Mouse (Mus musculus) myocyte (in vitro differentiated cells): Measurements from ENCODE around the gene Efcab12.

ENCODE experiments used
- CEBPB ChIP-seq: IDR thresholded peaks from 2 replicates; pipeline ENCODE4 v1.6.1; 2011; ENCODE audit warnings: mild to moderate bottlenecking, moderate library complexity; ENCODE audit not compliant: poor library complexity, insufficient read depth, severe bottlenecking
- E2F4 ChIP-seq: IDR thresholded peaks from one replicate; pipeline ENCODE4 v1.6.1; 2011; ENCODE audit warnings: mild to moderate bottlenecking, control low read depth, moderate library complexity; ENCODE audit not compliant: insufficient read depth
- MAX ChIP-seq: IDR thresholded peaks from one replicate; pipeline ENCODE4 v1.6.1; 2011; ENCODE audit warnings: low read depth, mild to moderate bottlenecking, control low read depth
- MYOD1 ChIP-seq, 3 experiments: IDR thresholded peaks; one replicate each; pipeline ENCODE4 v1.6.1; 2011; ENCODE audit warnings: control low read depth in 2 of 3, low read depth in 2 of 3, mild to moderate bottlenecking in 2 of 3, moderate library complexity in 1 of 3; ENCODE audit not compliant: insufficient read length in 2 of 3, control insufficient read depth in 1 of 3
- MYOG ChIP-seq, 3 experiments: IDR thresholded peaks; one replicate each; pipeline ENCODE4 v1.6.1; 2011; ENCODE audit warnings: control low read depth in 2 of 3, low read depth in 2 of 3, mild to moderate bottlenecking in 2 of 3; ENCODE audit not compliant: insufficient read length in 2 of 3, control insufficient read depth in 1 of 3, insufficient read depth in 1 of 3
- POLR2A ChIP-seq: IDR thresholded peaks from one replicate; pipeline ENCODE4 v1.6.1; 2011; ENCODE audit warnings: low read depth, mild to moderate bottlenecking, control low read depth, moderate library complexity; ENCODE audit not compliant: insufficient read length
- POLR2AphosphoS2 ChIP-seq: IDR thresholded peaks from one replicate; pipeline ENCODE4 v1.6.1; 2011; ENCODE audit warnings: low read depth, control low read depth; ENCODE audit not compliant: insufficient read length
- REST ChIP-seq: IDR thresholded peaks from one replicate; pipeline ENCODE4 v1.6.1; 2011; ENCODE audit warnings: mild to moderate bottlenecking, control low read depth, moderate library complexity; ENCODE audit not compliant: insufficient read depth, insufficient read length
- TCF12 ChIP-seq: IDR thresholded peaks from one replicate; pipeline ENCODE4 v1.6.1; 2011; ENCODE audit warnings: mild to moderate bottlenecking, control low read depth; ENCODE audit not compliant: poor library complexity, insufficient read depth, severe bottlenecking
- TCF3 ChIP-seq: IDR thresholded peaks from one replicate; pipeline ENCODE4 v1.6.1; 2011; ENCODE audit warnings: low read depth, control low read depth; ENCODE audit not compliant: insufficient read length
- USF1 ChIP-seq: IDR thresholded peaks from one replicate; pipeline ENCODE4 v1.6.1; 2011; ENCODE audit warnings: low read depth, mild to moderate bottlenecking, control low read depth, moderate library complexity

GRCm38 (mm10) chr6:115865246-115865645 lies 27.0 kb upstream of the Efcab12 start:
- TF ChIP-seq POLR2A, result no peak
- TF ChIP-seq REST, result no peak
- TF ChIP-seq CEBPB, result no peak
- no peak for TF ChIP-seq MAX
- TF ChIP-seq USF1, result no peak
- TF ChIP-seq TCF12, result no peak
- no peak for TF ChIP-seq E2F4
- TF ChIP-seq MYOD1 (IDR thresholded peaks at IDR 0.05; ENCODE audit: control insufficient read depth in 1 of 3, insufficient read length in 2 of 3, low read depth in 2 of 3), result no peak
- no peak for TF ChIP-seq MYOG (IDR thresholded peaks at IDR 0.05; ENCODE audit: control insufficient read depth in 1 of 3, insufficient read depth in 1 of 3, insufficient read length in 2 of 3, low read depth in 2 of 3)
- TF ChIP-seq POLR2AphosphoS2, result no peak
- no peak for TF ChIP-seq TCF3
